Mouse (Mus musculus): ENCODE measurements around the gene Nts. TPM values are rescaled to one million over a fixed set of nuclear protein-coding genes. Genes with fewer than 3 reads are reported as not detected.
"Not testable (repeated sequence)": the region's sequence is repeated elsewhere in the genome, so short reads cannot be mapped to it uniquely, and the experiment has no call there.

Gene Nts
- not detected in 2 replicates for total RNA-seq (2014; fragmentation: Nextera tagmentation)
- total RNA-seq (2017): not detected in 2 replicates

GRCm38 (mm10) chr10:102490386-102490785 is at the start of gene Nts:
TSS of gene Nts (minus strand) at chr10:102490486.
- no peak for ATAC-seq (replicated peaks; ENCODE audit: low FRiP score, low TSS enrichment, poor library complexity, severe bottlenecking)

GRCm38 (mm10) chr10:102527901-102528300 is 37.6 kb upstream of the Nts start:
- no peak for ATAC-seq (replicated peaks; ENCODE audit: low FRiP score, low TSS enrichment, poor library complexity, severe bottlenecking)

- no peak for ATAC-seq (replicated peaks; ENCODE audit: low FRiP score, low TSS enrichment, poor library complexity, severe bottlenecking)
These were observed 23.9 kb upstream of the Nts start for GRCm38 (mm10) chr10:102514159-102514558.

GRCm38 (mm10) chr10:102511807-102512461 is 21.6 kb upstream of the Nts start, which contains the start of gene Rassf9:
TSS of gene Rassf9 (plus strand) at chr10:102512222.
- ATAC-seq (replicated peaks; ENCODE audit: low FRiP score, low TSS enrichment, poor library complexity, severe bottlenecking): no peak

- no peak for ATAC-seq (replicated peaks; ENCODE audit: low FRiP score, low TSS enrichment, poor library complexity, severe bottlenecking)
These were observed 21.1 kb upstream of the Nts start for GRCm38 (mm10) chr10:102511461-102511806.

GRCm38 (mm10) chr10:102507386-102507785 is 17.1 kb upstream of the Nts start:
- no peak for ATAC-seq (replicated peaks; ENCODE audit: low FRiP score, low TSS enrichment, poor library complexity, severe bottlenecking)

GRCm38 (mm10) chr10:102498754-102499153 is 8.5 kb upstream of the Nts start:
- ATAC-seq (replicated peaks; ENCODE audit: low FRiP score, low TSS enrichment, poor library complexity, severe bottlenecking): peak; percentile 91

GRCm38 (mm10) chr10:102491792-102492191 is 1.5 kb upstream of the Nts start:
- ATAC-seq (replicated peaks; ENCODE audit: low FRiP score, low TSS enrichment, poor library complexity, severe bottlenecking): peak; percentile 71; the same call in 1 of the 2 replicates

- ATAC-seq (replicated peaks; ENCODE audit: low FRiP score, low TSS enrichment, poor library complexity, severe bottlenecking): no peak
These were observed 20.9 kb downstream of the Nts start for GRCm38 (mm10) chr10:102469412-102469811.

- ATAC-seq (replicated peaks; ENCODE audit: low FRiP score, low TSS enrichment, poor library complexity, severe bottlenecking): peak; percentile 79
These were observed 38.5 kb downstream of the Nts start for GRCm38 (mm10) chr10:102451756-102452155.

GRCm38 (mm10) chr10:102449449-102449848 is 40.8 kb downstream of the Nts start:
- ATAC-seq (replicated peaks; ENCODE audit: low FRiP score, low TSS enrichment, poor library complexity, severe bottlenecking): no peak

- ATAC-seq (replicated peaks; ENCODE audit: low FRiP score, low TSS enrichment, poor library complexity, severe bottlenecking): 0 out of 2 replicates have a peak, but pooled peaks have one; percentile 70
These were observed 45.3 kb downstream of the Nts start for GRCm38 (mm10) chr10:102444912-102445556.

GRCm38 (mm10) chr10:102435467-102435866 is 54.8 kb downstream of the Nts start:
- ATAC-seq (replicated peaks; ENCODE audit: low FRiP score, low TSS enrichment, poor library complexity, severe bottlenecking): not testable (repeated sequence)

- ATAC-seq (replicated peaks; ENCODE audit: low FRiP score, low TSS enrichment, poor library complexity, severe bottlenecking): peak; percentile 75; the same call in 1 of the 2 replicates
These were observed 55.2 kb downstream of the Nts start for GRCm38 (mm10) chr10:102435048-102435447.

Other genes starting within 250 kb of the Nts start
- gene Rassf9, start 21.7 kb upstream of the Nts start, total RNA-seq (2014; fragmentation: Nextera tagmentation): not detected in 2 replicates
- gene Rassf9, start 21.7 kb upstream of the Nts start, total RNA-seq (2017): not detected in 2 replicates

Measured in megakaryocyte-erythroid progenitor cell, adult 5-6 weeks (primary cell).